Mouse (Mus musculus) embryonic facial prominence, embryonic 10.5 days (tissue): ENCODE data around the gene Pgm5. TPM values are rescaled to one million over a fixed set of nuclear protein-coding genes. Genes with fewer than 3 reads are reported as not detected.

Experiments used
- DNase-seq: peaks from one replicate; pipeline ENCODE4 v3.0.0-alpha.2; 2017; ENCODE audit warnings: low spot score
- H3K27ac ChIP-seq: fragments of 300-500 bp; sonication (generic); replicated peaks from 2 replicates; pipeline ENCODE4 v1.5.1; 2016; ENCODE audit warnings: mild to moderate bottlenecking
- H3K27me3 ChIP-seq: fragments of 300-500 bp; sonication (generic); replicated peaks from 2 replicates; pipeline ENCODE4 v1.6.1; 2016; ENCODE audit warnings: low read depth, mild to moderate bottlenecking; ENCODE audit not compliant: poor library complexity, severe bottlenecking
- H3K36me3 ChIP-seq: fragments of 300-500 bp; sonication (generic); replicated peaks from 2 replicates; pipeline ENCODE4 v1.6.1; 2016; ENCODE audit warnings: mild to moderate bottlenecking, moderate library complexity
- H3K4me1 ChIP-seq: fragments of 300-500 bp; sonication (generic); 2 replicates; pipeline ENCODE4 v1.6.1; 2016
- H3K4me3 ChIP-seq: fragments of 300-500 bp; sonication (generic); 2 replicates; pipeline ENCODE4 v1.5.1; 2016; ENCODE audit warnings: mild to moderate bottlenecking, moderate library complexity
- H3K9me3 ChIP-seq: fragments of 300-500 bp; sonication (generic); 2 replicates; pipeline ENCODE4 v1.6.1; 2016; ENCODE audit warnings: mild to moderate bottlenecking
- WGBS: fragments of 180-500 bp; shearing (Covaris S2); methylation state at CpG from one replicate; pipeline ENCODE4 v1.1.7; 2016; 5-methylcytosine and 5-hydroxymethylcytosine counted together
- polyA plus RNA-seq: library from polyadenylated mRNA; unstranded; fragments of >200 nt; fragmentation: Nextera tagmentation; extraction: Ambion mirVana; gene quantifications from 2 replicates; pipeline ENCODE4 v1.2.1, GENCODE M21; 2016

Pgm5 gene
- polyA plus RNA-seq, 1 experiment from 2014 or later, result 0.24 TPM

- WGBS, result 81% methylated on average over 4 of the region's 4 CpGs
- no peak overlapping the region for H3K27ac ChIP-seq
- H3K27me3 ChIP-seq, result no peaks in the 10 kb centered on the region
Observed at GRCm38 (mm10) chr19:24746266-24746875, 115.3 kb downstream of the Pgm5 start.

GRCm38 (mm10) chr19:24742606-24743005 is 119.0 kb downstream of the Pgm5 start:
- Histone ChIP-seq H3K4me1 (0 out of 2 replicates have a peak, but pooled peaks cover 3% of the 10 kb centered on the region), H3K27ac (no peak overlapping the region), H3K4me3 (no peak overlapping the region), H3K9me3 (no peaks in the 10 kb centered on the region), H3K27me3 (no peaks in the 10 kb centered on the region), H3K36me3 (no peaks in the 10 kb centered on the region)
- no peak for DNase-seq
- 84% methylated on average over 6 of the region's 6 CpGs for WGBS

More at GRCm38 (mm10) chr19:24746266-24746875, 115.3 kb downstream of the Pgm5 start:
- no peaks in the 10 kb centered on the region for H3K4me1 ChIP-seq
- H3K4me3 ChIP-seq, result no peak overlapping the region
- no peaks in the 10 kb centered on the region for H3K9me3 ChIP-seq
- no peaks in the 10 kb centered on the region for H3K36me3 ChIP-seq
- no peak for DNase-seq

- 86% methylated on average over 3 of the region's 3 CpGs for WGBS
Observed at GRCm38 (mm10) chr19:24738786-24739185, 122.9 kb downstream of the Pgm5 start.

GRCm38 (mm10) chr19:24738026-24738425 is 123.6 kb downstream of the Pgm5 start:
- Histone ChIP-seq H3K4me3 (no peak overlapping the region), H3K9me3 (no peaks in the 10 kb centered on the region), H3K36me3 (no peaks in the 10 kb centered on the region), H3K4me1 (peaks cover 11% of the 10 kb centered on the region), H3K27ac (no peak overlapping the region), H3K27me3 (no peaks in the 10 kb centered on the region)
- DNase-seq, result no peak
- WGBS, result 92% methylated on average over 5 of the region's 5 CpGs

More at GRCm38 (mm10) chr19:24738786-24739185, 122.9 kb downstream of the Pgm5 start:
- no peak for DNase-seq
- Histone ChIP-seq H3K4me1 (peaks cover 11% of the 10 kb centered on the region), H3K36me3 (no peaks in the 10 kb centered on the region), H3K27ac (no peak overlapping the region), H3K9me3 (no peaks in the 10 kb centered on the region), H3K4me3 (no peak overlapping the region), H3K27me3 (no peaks in the 10 kb centered on the region)

- DNase-seq, result no peak
- H3K4me3 ChIP-seq, result no peak overlapping the region
- H3K27me3 ChIP-seq, result no peaks in the 10 kb centered on the region
- WGBS, result 65% methylated on average over 6 of the region's 6 CpGs
- no peaks in the 10 kb centered on the region for H3K36me3 ChIP-seq
- H3K4me1 ChIP-seq, result peaks cover 11% of the 10 kb centered on the region
- H3K9me3 ChIP-seq, result no peaks in the 10 kb centered on the region
- H3K27ac ChIP-seq, result no peak overlapping the region
Observed at GRCm38 (mm10) chr19:24735484-24736128, 126.0 kb downstream of the Pgm5 start.

- Histone ChIP-seq H3K36me3 (no peaks in the 10 kb centered on the region), H3K4me1 (peaks cover 3% of the 10 kb centered on the region), H3K9me3 (no peaks in the 10 kb centered on the region), H3K4me3 (no peak overlapping the region), H3K27ac (no peak overlapping the region), H3K27me3 (no peaks in the 10 kb centered on the region)
- DNase-seq, result no peak
- WGBS, result 69% methylated on average over 5 of the region's 5 CpGs
Observed at GRCm38 (mm10) chr19:24730661-24731060, 131.0 kb downstream of the Pgm5 start.

GRCm38 (mm10) chr19:24724362-24724761 is 137.3 kb downstream of the Pgm5 start:
- Histone ChIP-seq H3K27ac (no peak overlapping the region), H3K4me1 (no peaks in the 10 kb centered on the region), H3K9me3 (no peaks in the 10 kb centered on the region), H3K27me3 (no peaks in the 10 kb centered on the region), H3K36me3 (no peaks in the 10 kb centered on the region), H3K4me3 (no peak overlapping the region)
- WGBS, result 85% methylated on average over 10 of the region's 10 CpGs
- DNase-seq, result no peak

- Histone ChIP-seq H3K4me1 (no peaks in the 10 kb centered on the region), H3K27me3 (no peaks in the 10 kb centered on the region), H3K9me3 (no peaks in the 10 kb centered on the region), H3K36me3 (no peaks in the 10 kb centered on the region), H3K4me3 (no peak overlapping the region), H3K27ac (no peak overlapping the region)
- no peak for DNase-seq
Observed at GRCm38 (mm10) chr19:24720448-24720847, 141.2 kb downstream of the Pgm5 start.

- no peak overlapping the region for H3K27ac ChIP-seq
- no peaks in the 10 kb centered on the region for H3K27me3 ChIP-seq
- no peak overlapping the region for H3K4me3 ChIP-seq
- DNase-seq, result no peak
- no peaks in the 10 kb centered on the region for H3K4me1 ChIP-seq
- no peaks in the 10 kb centered on the region for H3K36me3 ChIP-seq
- 81% methylated on average over 4 of the region's 4 CpGs for WGBS
- H3K9me3 ChIP-seq, result no peaks in the 10 kb centered on the region
Observed at GRCm38 (mm10) chr19:24719504-24719903, 142.2 kb downstream of the Pgm5 start.

GRCm38 (mm10) chr19:24718021-24718420 is 143.6 kb downstream of the Pgm5 start:
- Histone ChIP-seq H3K27ac (no peak overlapping the region), H3K36me3 (no peaks in the 10 kb centered on the region), H3K27me3 (no peaks in the 10 kb centered on the region), H3K4me3 (no peak overlapping the region), H3K4me1 (no peaks in the 10 kb centered on the region), H3K9me3 (no peaks in the 10 kb centered on the region)
- 87% methylated on average over 1 of the region's 1 CpGs for WGBS
- DNase-seq, result no peak

GRCm38 (mm10) chr19:24716303-24717097 is 145.2 kb downstream of the Pgm5 start:
- Histone ChIP-seq H3K4me1 (no peaks in the 10 kb centered on the region), H3K4me3 (no peak overlapping the region), H3K27ac (no peak overlapping the region), H3K36me3 (no peaks in the 10 kb centered on the region), H3K27me3 (no peaks in the 10 kb centered on the region), H3K9me3 (no peaks in the 10 kb centered on the region)
- 86% methylated on average over 7 of the region's 7 CpGs for WGBS
- DNase-seq, result no peak

GRCm38 (mm10) chr19:24708032-24708431 is 153.6 kb downstream of the Pgm5 start:
- WGBS, result 82% methylated on average over 7 of the region's 7 CpGs
- H3K27ac ChIP-seq, result no peak overlapping the region
- no peaks in the 10 kb centered on the region for H3K36me3 ChIP-seq
- H3K4me3 ChIP-seq, result no peak overlapping the region
- DNase-seq, result no peak
- H3K9me3 ChIP-seq, result no peaks in the 10 kb centered on the region
- no peaks in the 10 kb centered on the region for H3K27me3 ChIP-seq
- 0 out of 2 replicates have a peak, but pooled peaks cover 3% of the 10 kb centered on the region for H3K4me1 ChIP-seq
